Mouse (Mus musculus): ENCODE measurements around the gene Lgals12. TPM values are rescaled to one million over a fixed set of nuclear protein-coding genes. Genes with fewer than 3 reads are reported as not detected.
A peak's percentile ranks its signal among the peaks of the same experiment; 100 is the strongest.

Gene Lgals12
- polyA plus RNA-seq, 1 experiment from 2014 or later, result 2.3 TPM

GRCm38 (mm10) chr19:7605930-7606783 is 836 bp downstream of the Lgals12 start:
- Histone ChIP-seq H3K4me3 (replicated peaks) (peak overlapping the region; percentile 34), H3K4me2 (replicated peaks) (peak overlapping the region; percentile 62), H3K9ac (no peak overlapping the region; the same call in 1 of the 2 replicates), H3K27me3 (0 out of 2 replicates have a peak, but pooled peaks cover 2% of the 10 kb centered on the region), H3K4me1 (peaks cover 25% of the 10 kb centered on the region), H3K9me3 (replicated peaks) (no peaks in the 10 kb centered on the region), H3K27ac (replicated peaks) (peak overlapping the region; percentile 76), H3K36me3 (no peaks in the 10 kb centered on the region)
- WGBS, result 6% methylated on average over 15 of the region's 15 CpGs
- ATAC-seq (ENCODE audit: insufficient number of reproducible peaks, low FRiP score, low TSS enrichment, low read depth), result peak; percentile 75

GRCm38 (mm10) chr19:7605013-7605412 is 2.0 kb downstream of the Lgals12 start:
- H3K4me3 ChIP-seq (replicated peaks), result no peak overlapping the region
- H3K9me3 ChIP-seq (replicated peaks), result no peaks in the 10 kb centered on the region
- H3K4me1 ChIP-seq, result peaks cover 25% of the 10 kb centered on the region
- 0 out of 2 replicates have a peak, but pooled peaks cover 2% of the 10 kb centered on the region for H3K27me3 ChIP-seq
- no peak overlapping the region for H3K27ac ChIP-seq (replicated peaks)
- no peak overlapping the region for H3K4me2 ChIP-seq (replicated peaks)
- no peak overlapping the region for H3K9ac ChIP-seq
- H3K36me3 ChIP-seq, result no peaks in the 10 kb centered on the region
- ATAC-seq (ENCODE audit: insufficient number of reproducible peaks, low FRiP score, low TSS enrichment, low read depth), result no peak

- Histone ChIP-seq H3K27ac (replicated peaks) (no peak overlapping the region), H3K4me1 (peaks cover 25% of the 10 kb centered on the region), H3K4me2 (replicated peaks) (no peak overlapping the region), H3K4me3 (replicated peaks) (no peak overlapping the region), H3K36me3 (no peaks in the 10 kb centered on the region), H3K9me3 (replicated peaks) (no peaks in the 10 kb centered on the region), H3K27me3 (0 out of 2 replicates have a peak, but pooled peaks cover 2% of the 10 kb centered on the region), H3K9ac (no peak overlapping the region)
- 91% methylated on average over 10 of the region's 10 CpGs for WGBS
- no peak for ATAC-seq (ENCODE audit: insufficient number of reproducible peaks, low FRiP score, low TSS enrichment, low read depth)
These were observed 2.9 kb downstream of the Lgals12 start for GRCm38 (mm10) chr19:7604107-7604506.

GRCm38 (mm10) chr19:7601551-7601950 is 5.4 kb downstream of the Lgals12 start:
- peaks cover 9% of the 10 kb centered on the region for H3K4me1 ChIP-seq
- no peaks in the 10 kb centered on the region for H3K27me3 ChIP-seq
- no peak overlapping the region for H3K9ac ChIP-seq
- H3K36me3 ChIP-seq, result no peaks in the 10 kb centered on the region
- H3K9me3 ChIP-seq (replicated peaks), result no peaks in the 10 kb centered on the region
- H3K4me3 ChIP-seq (replicated peaks), result no peak overlapping the region
- no peak overlapping the region for H3K27ac ChIP-seq (replicated peaks)
- no peak overlapping the region for H3K4me2 ChIP-seq (replicated peaks)
- WGBS, result 72% methylated on average over 4 of the region's 4 CpGs
- ATAC-seq (ENCODE audit: insufficient number of reproducible peaks, low FRiP score, low TSS enrichment, low read depth), result no peak

- no peaks in the 10 kb centered on the region for H3K4me1 ChIP-seq
- ATAC-seq (ENCODE audit: insufficient number of reproducible peaks, low FRiP score, low TSS enrichment, low read depth), result no peak
- H3K27ac ChIP-seq (replicated peaks), result no peak overlapping the region
- no peaks in the 10 kb centered on the region for H3K36me3 ChIP-seq
- no peak overlapping the region for H3K9ac ChIP-seq
- H3K4me3 ChIP-seq (replicated peaks), result no peak overlapping the region
- WGBS, result 28% methylated on average over 4 of the region's 4 CpGs
- no peaks in the 10 kb centered on the region for H3K9me3 ChIP-seq (replicated peaks)
- no peak overlapping the region for H3K4me2 ChIP-seq (replicated peaks)
- H3K27me3 ChIP-seq, result no peaks in the 10 kb centered on the region
These were observed 8.5 kb downstream of the Lgals12 start for GRCm38 (mm10) chr19:7598481-7598880.

GRCm38 (mm10) chr19:7595534-7595933 is 11.5 kb downstream of the Lgals12 start:
- Histone ChIP-seq H3K4me3 (replicated peaks) (no peak overlapping the region), H3K27ac (replicated peaks) (no peak overlapping the region), H3K27me3 (no peaks in the 10 kb centered on the region), H3K4me1 (no peaks in the 10 kb centered on the region), H3K9ac (no peak overlapping the region), H3K36me3 (no peaks in the 10 kb centered on the region), H3K4me2 (replicated peaks) (no peak overlapping the region), H3K9me3 (replicated peaks) (no peaks in the 10 kb centered on the region)
- ATAC-seq (ENCODE audit: insufficient number of reproducible peaks, low FRiP score, low TSS enrichment, low read depth), result no peak
- WGBS, result 14% methylated on average over 2 of the region's 2 CpGs

- Histone ChIP-seq H3K9ac (no peak overlapping the region), H3K36me3 (no peaks in the 10 kb centered on the region), H3K27ac (replicated peaks) (no peak overlapping the region), H3K4me1 (no peaks in the 10 kb centered on the region), H3K27me3 (no peaks in the 10 kb centered on the region), H3K9me3 (replicated peaks) (no peaks in the 10 kb centered on the region), H3K4me3 (replicated peaks) (no peak overlapping the region), H3K4me2 (replicated peaks) (no peak overlapping the region)
- ATAC-seq (ENCODE audit: insufficient number of reproducible peaks, low FRiP score, low TSS enrichment, low read depth), result no peak
- WGBS, result 46% methylated on average over 3 of the region's 3 CpGs
These were observed 15.0 kb downstream of the Lgals12 start for GRCm38 (mm10) chr19:7592018-7592417.

GRCm38 (mm10) chr19:7590795-7591194 is 16.2 kb downstream of the Lgals12 start:
- no peaks in the 10 kb centered on the region for H3K9me3 ChIP-seq (replicated peaks)
- ATAC-seq (ENCODE audit: insufficient number of reproducible peaks, low FRiP score, low TSS enrichment, low read depth), result no peak
- no peaks in the 10 kb centered on the region for H3K27me3 ChIP-seq
- H3K9ac ChIP-seq, result no peak overlapping the region
- H3K27ac ChIP-seq (replicated peaks), result no peak overlapping the region
- no peak overlapping the region for H3K4me3 ChIP-seq (replicated peaks)
- H3K36me3 ChIP-seq, result no peaks in the 10 kb centered on the region
- H3K4me1 ChIP-seq, result no peaks in the 10 kb centered on the region
- H3K4me2 ChIP-seq (replicated peaks), result no peak overlapping the region

GRCm38 (mm10) chr19:7585764-7586163 is 21.2 kb downstream of the Lgals12 start:
- Histone ChIP-seq H3K4me2 (replicated peaks) (no peak overlapping the region), H3K9me3 (replicated peaks) (no peaks in the 10 kb centered on the region), H3K4me3 (replicated peaks) (no peak overlapping the region), H3K27me3 (no peaks in the 10 kb centered on the region), H3K27ac (replicated peaks) (no peak overlapping the region), H3K4me1 (0 out of 2 replicates have a peak, but pooled peaks cover 3% of the 10 kb centered on the region), H3K36me3 (no peaks in the 10 kb centered on the region), H3K9ac (no peak overlapping the region)
- no peak for ATAC-seq (ENCODE audit: insufficient number of reproducible peaks, low FRiP score, low TSS enrichment, low read depth)
- 90% methylated on average over 6 of the region's 6 CpGs for WGBS

GRCm38 (mm10) chr19:7585279-7585678 is 21.7 kb downstream of the Lgals12 start:
- Histone ChIP-seq H3K9me3 (replicated peaks) (no peaks in the 10 kb centered on the region), H3K27me3 (no peaks in the 10 kb centered on the region), H3K4me3 (replicated peaks) (no peak overlapping the region), H3K4me2 (replicated peaks) (no peak overlapping the region), H3K9ac (no peak overlapping the region), H3K27ac (replicated peaks) (no peak overlapping the region), H3K4me1 (0 out of 2 replicates have a peak, but pooled peaks cover 3% of the 10 kb centered on the region), H3K36me3 (no peaks in the 10 kb centered on the region)
- WGBS, result 87% methylated on average over 8 of the region's 8 CpGs
- ATAC-seq (ENCODE audit: insufficient number of reproducible peaks, low FRiP score, low TSS enrichment, low read depth), result no peak

- no peaks in the 10 kb centered on the region for H3K27me3 ChIP-seq
- no peak overlapping the region for H3K27ac ChIP-seq (replicated peaks)
- no peak overlapping the region for H3K4me3 ChIP-seq (replicated peaks)
- H3K4me1 ChIP-seq, result 0 out of 2 replicates have a peak, but pooled peaks cover 3% of the 10 kb centered on the region
- H3K36me3 ChIP-seq, result no peaks in the 10 kb centered on the region
- H3K9me3 ChIP-seq (replicated peaks), result no peaks in the 10 kb centered on the region
- H3K4me2 ChIP-seq (replicated peaks), result no peak overlapping the region
- no peak for ATAC-seq (ENCODE audit: insufficient number of reproducible peaks, low FRiP score, low TSS enrichment, low read depth)
- 47% methylated on average over 3 of the region's 3 CpGs for WGBS
- no peak overlapping the region for H3K9ac ChIP-seq
These were observed 23.4 kb downstream of the Lgals12 start for GRCm38 (mm10) chr19:7583599-7583998.

- Histone ChIP-seq H3K4me2 (replicated peaks) (no peak overlapping the region), H3K9ac (no peak overlapping the region), H3K36me3 (no peaks in the 10 kb centered on the region), H3K4me3 (replicated peaks) (no peak overlapping the region), H3K9me3 (replicated peaks) (no peaks in the 10 kb centered on the region), H3K4me1 (0 out of 2 replicates have a peak, but pooled peaks cover 3% of the 10 kb centered on the region), H3K27ac (replicated peaks) (no peak overlapping the region), H3K27me3 (no peaks in the 10 kb centered on the region)
- no peak for ATAC-seq (ENCODE audit: insufficient number of reproducible peaks, low FRiP score, low TSS enrichment, low read depth)
- 30% methylated on average over 7 of the region's 7 CpGs for WGBS
These were observed 23.9 kb downstream of the Lgals12 start for GRCm38 (mm10) chr19:7583101-7583500.

Measured in embryonic facial prominence, embryonic 15.5 days (tissue).